Mouse (Mus musculus): ENCODE data around the gene Nfe2l3. TPM values are rescaled to one million over a fixed set of nuclear protein-coding genes. Genes with fewer than 3 reads are reported as not detected.
A peak's percentile ranks its signal among the peaks of the same experiment; 100 is the strongest.

Nfe2l3 gene
- polyA plus RNA-seq, 1 experiment from 2014 or later = 1.6 TPM

DNA sequence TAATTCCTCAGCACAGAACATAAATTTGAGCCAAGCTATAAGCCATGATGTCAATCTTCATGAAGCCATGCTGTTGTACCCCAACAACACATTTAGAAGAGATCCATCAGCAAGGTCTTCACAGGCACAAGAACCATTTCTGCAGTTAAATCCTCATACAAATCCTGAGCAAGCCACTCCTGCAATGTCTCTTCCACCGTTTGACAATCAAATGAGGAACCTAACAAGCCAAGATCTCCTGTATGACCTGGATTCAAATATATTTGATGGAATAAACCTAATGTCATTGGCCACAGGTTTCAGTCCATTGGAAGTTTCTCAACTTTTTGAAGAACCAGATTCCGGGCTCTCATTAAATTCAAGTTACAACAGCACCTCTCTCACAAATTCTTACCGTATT is 24.8 kb downstream of the Nfe2l3 start:
- peaks cover 45% of the 10 kb centered on the region for H3K36me3 ChIP-seq
- H3K9me3 ChIP-seq = no peaks in the 10 kb centered on the region
- no peak for DNase-seq (ENCODE audit: low spot score)
- no peak overlapping the region for H3K27ac ChIP-seq
- H3K4me1 ChIP-seq (replicated peaks) = no peaks in the 10 kb centered on the region
- H3K4me3 ChIP-seq = no peak overlapping the region
- WGBS = 83% methylated on average over 3 of the region's 3 CpGs
- H3K27me3 ChIP-seq (ENCODE audit: insufficient read depth, poor library complexity, severe bottlenecking) = no peaks in the 10 kb centered on the region

DNA sequence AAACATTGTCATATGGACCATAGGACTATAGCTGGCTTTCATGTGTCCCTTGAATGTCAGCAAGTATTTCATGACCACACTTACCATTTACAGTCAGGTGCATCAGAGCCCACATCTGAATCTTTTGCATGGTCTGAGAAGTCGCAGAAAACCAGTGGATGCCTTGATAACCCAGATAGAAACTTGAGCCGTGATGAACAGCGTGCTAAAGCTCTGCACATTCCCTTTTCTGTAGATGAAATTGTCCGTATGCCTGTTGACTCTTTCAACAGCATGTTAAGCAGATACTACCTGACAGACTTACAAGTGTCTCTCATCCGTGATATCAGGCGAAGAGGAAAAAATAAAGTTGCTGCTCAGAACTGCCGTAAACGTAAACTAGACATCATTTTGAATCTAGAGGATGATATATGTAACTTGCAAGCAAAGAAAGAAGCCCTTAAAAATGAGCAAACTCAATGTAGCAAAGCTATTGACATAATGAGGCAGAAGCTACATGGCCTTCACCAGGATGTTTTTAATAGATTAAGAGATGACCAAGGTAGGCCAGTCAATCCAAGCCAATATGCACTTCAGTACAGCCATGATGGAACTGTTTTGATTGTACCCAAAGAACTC is 25.4 kb downstream of the Nfe2l3 start:
- Histone ChIP-seq H3K4me1 (replicated peaks) (no peaks in the 10 kb centered on the region), H3K9me3 (no peaks in the 10 kb centered on the region), H3K27me3 (ENCODE audit: insufficient read depth, poor library complexity, severe bottlenecking) (no peaks in the 10 kb centered on the region), H3K36me3 (peaks cover 51% of the 10 kb centered on the region), H3K27ac (no peak overlapping the region), H3K4me3 (no peak overlapping the region)
- 85% methylated on average over 8 of the region's 8 CpGs for WGBS
- DNase-seq (ENCODE audit: low spot score) = no peak

DNA sequence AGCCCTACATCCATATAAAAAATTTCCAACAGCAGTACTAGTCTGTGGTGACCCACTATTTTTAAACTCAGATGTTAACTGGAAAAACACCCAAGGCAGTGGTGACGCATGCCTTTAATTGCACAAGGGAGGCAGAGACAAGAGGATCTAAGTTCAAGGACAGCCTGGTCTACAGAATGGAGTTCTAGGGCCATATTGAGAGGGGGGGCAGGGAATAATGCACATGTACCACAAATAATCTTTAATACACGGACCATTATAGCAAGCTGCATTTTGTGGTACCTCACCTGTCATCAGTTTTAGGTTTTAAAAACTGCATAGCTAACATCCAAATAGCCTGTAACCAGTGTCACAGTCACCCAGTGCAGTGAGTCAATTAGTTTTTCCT is 26.4 kb downstream of the Nfe2l3 start:
- H3K27me3 ChIP-seq (ENCODE audit: insufficient read depth, poor library complexity, severe bottlenecking) = no peaks in the 10 kb centered on the region
- no peak overlapping the region for H3K4me3 ChIP-seq
- WGBS = 56% methylated on average over 2 of the region's 2 CpGs
- no peak for DNase-seq (ENCODE audit: low spot score)
- peaks cover 62% of the 10 kb centered on the region for H3K36me3 ChIP-seq
- H3K27ac ChIP-seq = no peak overlapping the region
- no peaks in the 10 kb centered on the region for H3K9me3 ChIP-seq
- H3K4me1 ChIP-seq (replicated peaks) = no peaks in the 10 kb centered on the region

DNA sequence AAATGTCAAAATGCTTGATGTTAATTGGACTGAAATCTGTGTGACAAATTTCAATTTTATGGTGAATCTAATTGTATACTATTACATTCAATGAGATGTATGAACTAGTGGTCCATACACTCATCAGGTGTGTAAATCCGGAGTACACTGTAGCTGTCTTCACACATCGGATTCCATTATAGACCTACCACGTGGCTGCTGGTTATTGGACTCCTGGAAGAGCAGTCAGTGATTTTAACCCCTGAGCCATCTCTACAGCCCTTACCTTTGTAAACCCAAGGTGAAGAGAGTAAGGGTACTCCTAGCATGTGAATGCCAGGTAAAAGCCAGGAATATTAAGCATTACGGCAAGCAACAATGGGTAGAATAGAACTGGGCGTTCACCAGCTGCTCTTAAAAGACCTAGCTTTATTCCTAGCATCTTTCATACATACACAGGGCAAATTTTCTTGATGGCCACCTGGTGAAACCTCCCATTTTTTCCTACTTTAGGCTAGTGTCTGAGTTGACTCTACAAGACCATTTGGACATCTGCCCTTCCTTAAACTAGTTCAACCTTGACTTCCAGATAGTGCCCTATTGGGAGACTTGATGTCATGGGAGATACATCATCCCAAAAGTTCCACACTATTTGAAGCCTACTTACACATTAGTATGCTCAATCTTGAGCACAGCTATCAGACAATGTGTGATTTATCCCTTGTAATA is 27.0 kb downstream of the Nfe2l3 start:
- Histone ChIP-seq H3K27ac (no peak overlapping the region), H3K36me3 (peaks cover 67% of the 10 kb centered on the region), H3K4me1 (replicated peaks) (no peaks in the 10 kb centered on the region), H3K9me3 (no peaks in the 10 kb centered on the region), H3K27me3 (ENCODE audit: insufficient read depth, poor library complexity, severe bottlenecking) (no peaks in the 10 kb centered on the region), H3K4me3 (no peak overlapping the region)
- WGBS = 44% methylated on average over 5 of the region's 5 CpGs
- DNase-seq (ENCODE audit: low spot score) = no peak

DNA sequence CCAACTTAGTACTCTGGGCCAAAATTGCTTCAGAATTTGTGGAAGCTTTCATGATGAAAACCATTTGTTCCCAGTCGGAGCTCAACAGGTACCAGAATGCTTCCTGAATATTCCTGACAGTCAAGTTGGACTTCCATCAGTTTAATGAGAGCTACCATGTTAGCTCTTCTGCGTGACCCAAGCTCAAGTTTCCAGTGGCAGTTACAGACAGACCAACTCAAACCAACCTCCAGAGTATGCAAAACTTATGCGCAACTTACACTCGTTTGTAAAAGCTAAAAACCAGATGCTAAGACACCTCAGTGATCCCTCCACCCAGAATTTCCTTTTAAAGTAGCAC is 27.5 kb downstream of the Nfe2l3 start:
- Histone ChIP-seq H3K36me3 (peaks cover 72% of the 10 kb centered on the region), H3K4me3 (no peak overlapping the region), H3K27me3 (ENCODE audit: insufficient read depth, poor library complexity, severe bottlenecking) (no peaks in the 10 kb centered on the region), H3K4me1 (replicated peaks) (no peaks in the 10 kb centered on the region), H3K27ac (no peak overlapping the region), H3K9me3 (no peaks in the 10 kb centered on the region)
- no peak for DNase-seq (ENCODE audit: low spot score)
- 78% methylated on average over 4 of the region's 4 CpGs for WGBS

DNA sequence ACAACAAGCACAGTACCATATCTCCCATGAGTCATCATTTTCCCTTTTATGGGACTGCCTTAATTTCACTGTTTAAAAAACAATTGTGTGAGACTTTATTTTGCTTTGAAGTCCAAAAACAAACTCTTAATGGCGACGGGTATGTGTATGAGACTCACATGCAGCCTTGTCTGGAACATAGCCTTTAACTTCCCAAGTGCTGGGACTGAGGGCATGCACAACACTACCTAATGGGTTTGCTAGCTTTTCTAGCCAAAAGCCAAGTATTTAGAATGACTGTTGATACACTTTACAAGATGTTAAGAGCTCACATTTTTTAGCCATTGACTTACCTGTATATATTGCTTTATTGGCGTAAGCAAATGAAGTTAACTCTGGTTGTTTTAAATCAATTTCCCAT is 27.9 kb downstream of the Nfe2l3 start:
- Histone ChIP-seq H3K4me3 (no peak overlapping the region), H3K27ac (no peak overlapping the region), H3K27me3 (ENCODE audit: insufficient read depth, poor library complexity, severe bottlenecking) (no peaks in the 10 kb centered on the region), H3K4me1 (replicated peaks) (peaks cover 1% of the 10 kb centered on the region; the same call in 1 of the 2 replicates), H3K9me3 (no peaks in the 10 kb centered on the region), H3K36me3 (peaks cover 76% of the 10 kb centered on the region)
- DNase-seq (ENCODE audit: low spot score) = no peak
- WGBS = 82% methylated on average over 3 of the region's 3 CpGs

DNA sequence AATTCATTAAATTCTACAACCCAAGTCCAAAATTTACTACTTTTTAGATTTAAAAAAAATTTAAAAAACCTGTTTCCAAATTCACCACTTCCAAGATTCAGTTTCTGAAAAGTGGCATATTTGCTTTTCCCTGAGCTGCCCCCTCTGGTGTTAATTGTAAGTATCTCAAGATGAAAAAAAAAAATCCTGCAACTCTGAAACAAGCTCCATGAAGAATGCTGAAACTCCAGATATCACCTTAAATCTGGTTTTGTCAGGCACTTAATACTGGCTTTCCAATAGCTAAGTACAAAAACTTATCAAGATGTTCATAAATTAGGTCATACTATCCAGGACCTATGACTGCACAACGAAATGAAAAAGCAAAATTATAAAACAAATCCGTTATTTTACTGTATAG is 35.2 kb downstream of the Nfe2l3 start:
- Histone ChIP-seq H3K27ac (peak overlapping the region; percentile 100), H3K9me3 (no peaks in the 10 kb centered on the region), H3K36me3 (peaks cover 57% of the 10 kb centered on the region), H3K4me1 (replicated peaks) (peaks cover 31% of the 10 kb centered on the region), H3K4me3 (peak overlapping the region; percentile 95), H3K27me3 (ENCODE audit: insufficient read depth, poor library complexity, severe bottlenecking) (no peaks in the 10 kb centered on the region)
- 2% methylated on average over 2 of the region's 2 CpGs for WGBS
- no peak for DNase-seq (ENCODE audit: low spot score)

DNA sequence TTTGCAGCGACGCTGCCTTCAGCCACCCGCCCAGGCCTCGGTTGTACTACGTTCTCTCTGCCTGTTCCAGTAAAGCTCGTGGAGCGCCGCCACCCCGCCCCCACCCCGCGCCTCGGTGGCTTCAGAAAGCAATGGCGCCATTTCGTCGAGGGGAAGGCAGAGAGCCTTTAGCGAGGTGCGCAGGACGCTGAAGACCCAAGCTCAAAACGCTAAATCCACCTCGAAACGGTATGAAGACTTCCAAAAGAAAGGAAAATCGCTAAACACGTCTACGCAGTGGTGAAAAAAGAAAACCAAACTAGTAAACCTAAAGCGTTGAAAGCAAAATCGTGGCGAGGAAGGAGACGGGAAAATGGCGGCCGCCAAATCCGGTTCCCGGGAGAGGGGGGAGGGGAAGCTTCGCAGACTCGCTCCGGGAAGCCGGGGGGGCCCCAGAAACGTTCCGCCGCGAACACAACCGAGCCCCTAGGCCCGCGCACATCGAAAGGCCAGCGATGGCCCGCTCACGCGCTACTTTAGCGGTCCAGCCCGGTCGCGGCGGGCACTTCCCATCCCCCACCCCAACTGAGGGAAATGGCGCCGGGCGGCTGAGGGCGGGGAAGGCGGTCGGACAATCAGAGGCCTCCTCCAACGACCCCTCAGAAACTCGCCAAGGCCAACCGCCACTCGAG is 36.6 kb downstream of the Nfe2l3 start:
- peak; percentile 83 for DNase-seq (ENCODE audit: low spot score)
- under 1% methylated on average over 63 of the region's 63 CpGs for WGBS
- peaks cover 41% of the 10 kb centered on the region for H3K4me1 ChIP-seq (replicated peaks)
- peak overlapping the region; percentile 95 for H3K4me3 ChIP-seq
- H3K27me3 ChIP-seq (ENCODE audit: insufficient read depth, poor library complexity, severe bottlenecking) = no peaks in the 10 kb centered on the region
- peaks cover 57% of the 10 kb centered on the region for H3K36me3 ChIP-seq
- no peaks in the 10 kb centered on the region for H3K9me3 ChIP-seq
- H3K27ac ChIP-seq = peak overlapping the region; percentile 100

DNA sequence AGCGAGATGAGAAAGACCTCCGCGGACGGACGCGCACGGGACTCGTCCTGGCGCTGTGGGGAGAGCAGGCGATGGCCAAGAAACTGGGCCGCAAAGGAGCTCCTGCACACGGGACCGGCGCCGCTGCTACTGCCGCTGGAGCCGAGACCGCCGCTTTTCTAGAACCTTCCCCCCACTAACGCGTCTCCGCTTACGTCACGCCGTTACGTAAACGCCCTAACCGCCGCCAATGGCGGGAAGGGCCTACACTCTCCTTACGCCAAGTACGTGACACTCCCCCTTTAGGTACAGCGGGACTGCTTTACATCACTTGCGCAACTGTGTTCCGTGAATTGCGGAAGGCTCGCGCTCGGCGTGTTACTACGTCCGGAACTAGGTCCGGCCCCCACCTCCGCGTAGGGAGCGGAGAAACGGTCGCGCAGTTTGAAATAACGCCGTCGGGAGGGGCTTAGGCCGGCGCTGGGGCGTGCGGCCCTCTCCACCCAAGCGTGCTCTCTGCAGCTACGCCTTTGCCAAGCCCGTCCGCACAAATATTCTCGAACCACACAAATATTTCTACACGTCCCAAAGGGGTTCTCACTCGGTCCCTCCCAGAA is 37.3 kb downstream of the Nfe2l3 start, which contains the start of gene Hnrnpa2b1:
TSS of gene Hnrnpa2b1 (minus strand) at position 180 of the 596 bp plus-strand sequence.
- peaks cover 44% of the 10 kb centered on the region for H3K4me1 ChIP-seq (replicated peaks)
- no peaks in the 10 kb centered on the region for H3K9me3 ChIP-seq
- DNase-seq (ENCODE audit: low spot score) = peak; percentile 99
- H3K27ac ChIP-seq = peak within 1 kb of the TSS; percentile 100
- no peaks in the 10 kb centered on the region for H3K27me3 ChIP-seq (ENCODE audit: insufficient read depth, poor library complexity, severe bottlenecking)
- peaks cover 57% of the 10 kb centered on the region for H3K36me3 ChIP-seq
- under 1% methylated on average over 63 of the region's 63 CpGs for WGBS
- peak within 1 kb of the TSS; percentile 95 for H3K4me3 ChIP-seq

DNA sequence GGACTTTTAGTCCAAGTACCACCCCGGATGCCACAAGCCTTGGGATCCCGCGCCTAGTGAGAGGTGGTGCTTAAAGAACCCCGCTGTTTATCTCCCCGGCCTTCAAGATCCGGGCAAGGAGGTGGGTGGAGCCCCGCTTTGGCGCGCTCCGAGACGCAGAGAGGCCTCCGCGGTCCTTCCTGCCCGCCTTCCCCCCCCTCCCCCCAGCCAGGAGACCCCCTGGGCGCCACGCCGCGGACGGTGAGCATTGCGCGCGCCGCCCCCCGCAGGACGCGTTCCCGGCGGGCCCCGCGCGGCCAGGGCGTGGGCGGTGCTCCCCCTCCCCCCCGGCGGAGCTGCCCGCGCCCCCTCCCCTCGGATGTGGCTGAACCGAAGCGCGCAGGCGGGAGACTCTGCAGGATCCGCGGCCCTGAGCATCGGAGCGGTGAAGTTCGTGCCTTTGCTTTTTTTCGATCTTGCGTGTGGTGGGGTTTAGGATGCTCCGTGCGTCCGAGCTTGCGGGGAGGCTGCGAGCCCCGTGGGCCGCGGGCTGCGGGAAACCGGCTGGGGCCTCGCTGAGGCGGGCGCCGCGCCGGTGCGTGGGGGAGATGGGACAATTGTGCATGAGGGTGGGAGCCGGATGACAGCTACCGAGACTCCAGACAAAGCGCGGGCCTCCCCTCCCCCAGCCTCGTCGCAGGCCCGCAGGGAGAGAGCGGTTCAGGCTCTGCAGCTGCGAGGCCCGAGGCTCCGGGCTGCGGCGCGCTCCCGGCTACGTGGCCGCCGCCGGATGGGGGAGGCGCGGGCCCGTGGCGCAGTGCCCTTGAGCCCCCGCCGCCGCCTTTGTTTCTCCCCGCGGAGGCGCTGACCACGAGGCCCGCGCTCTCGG is 38.1 kb downstream of the Nfe2l3 start, which contains the start of gene Cbx3:
TSS of gene Cbx3 (plus strand) at position 50 of the 868 bp plus-strand sequence.
- under 1% methylated on average over 96 of the region's 99 CpGs for WGBS
- DNase-seq (ENCODE audit: low spot score) = peak; percentile 93
- Histone ChIP-seq H3K36me3 (peaks cover 57% of the 10 kb centered on the region), H3K27ac (peak within 1 kb of the TSS; percentile 100), H3K4me1 (replicated peaks) (peaks cover 42% of the 10 kb centered on the region), H3K4me3 (peak within 1 kb of the TSS; percentile 95), H3K9me3 (no peaks in the 10 kb centered on the region), H3K27me3 (ENCODE audit: insufficient read depth, poor library complexity, severe bottlenecking) (no peaks in the 10 kb centered on the region)

DNA sequence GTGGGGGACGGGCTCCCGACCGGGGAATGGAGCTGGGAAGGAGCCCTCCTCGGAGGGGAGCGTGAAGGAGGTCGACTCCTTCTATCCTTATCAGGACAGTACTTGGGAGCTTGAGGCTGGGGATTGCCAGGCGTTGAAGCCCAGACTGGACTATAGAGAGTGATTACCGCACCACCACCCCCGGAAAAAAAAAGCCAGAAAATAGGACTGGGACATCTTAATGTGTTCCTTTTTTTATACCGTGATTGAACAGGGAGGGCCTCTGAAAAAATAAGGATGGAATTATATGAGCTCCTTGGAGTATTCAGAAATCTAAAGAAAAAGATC is 38.7 kb downstream of the Nfe2l3 start:
- peak overlapping the region; percentile 95 for H3K4me3 ChIP-seq
- DNase-seq (ENCODE audit: low spot score) = no peak
- peak overlapping the region; percentile 100 for H3K27ac ChIP-seq
- H3K36me3 ChIP-seq = peaks cover 57% of the 10 kb centered on the region
- H3K9me3 ChIP-seq = no peaks in the 10 kb centered on the region
- WGBS = under 1% methylated on average over 10 of the region's 10 CpGs
- H3K4me1 ChIP-seq (replicated peaks) = peaks cover 36% of the 10 kb centered on the region
- no peaks in the 10 kb centered on the region for H3K27me3 ChIP-seq (ENCODE audit: insufficient read depth, poor library complexity, severe bottlenecking)

DNA sequence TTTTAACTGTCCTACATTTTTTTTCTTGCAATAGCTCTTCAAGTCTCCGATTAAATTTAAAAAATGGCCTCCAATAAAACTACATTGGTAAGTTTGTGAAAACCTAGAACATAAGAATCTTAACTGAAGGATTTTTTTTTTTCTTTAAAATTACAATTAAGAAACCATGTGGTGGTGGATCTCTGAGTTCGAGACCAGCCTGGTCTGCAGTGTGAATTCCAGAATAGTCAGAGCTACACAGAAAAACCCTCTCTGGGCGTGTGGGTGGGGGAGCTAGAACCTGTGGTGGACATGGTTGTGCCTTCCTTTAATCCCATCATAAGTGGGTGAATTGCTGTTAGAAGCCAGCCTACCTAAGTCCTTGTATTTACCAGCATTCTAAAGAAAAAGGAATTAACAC is 39.3 kb downstream of the Nfe2l3 start:
- 32% methylated on average over 3 of the region's 3 CpGs for WGBS

More for the DNA sequence above, 39.3 kb downstream of the Nfe2l3 start:
- DNase-seq (ENCODE audit: low spot score) = no peak
- Histone ChIP-seq H3K9me3 (no peaks in the 10 kb centered on the region), H3K36me3 (peaks cover 57% of the 10 kb centered on the region), H3K4me1 (replicated peaks) (peaks cover 30% of the 10 kb centered on the region), H3K27me3 (ENCODE audit: insufficient read depth, poor library complexity, severe bottlenecking) (no peaks in the 10 kb centered on the region), H3K27ac (peak overlapping the region; percentile 100), H3K4me3 (peak overlapping the region; percentile 95)
